Mouse (Mus musculus) liver, embryonic 14 days (tissue): ENCODE data around the gene Dnajc3. TPM values are rescaled to one million over a fixed set of nuclear protein-coding genes. Genes with fewer than 3 reads are reported as not detected.

Source experiments
- polyA plus RNA-seq: library from polyadenylated mRNA; depleted of rRNA; stranded (reverse); fragments of >200 nt; gene quantifications from 2 replicates; pipeline ENCODE4 v1.2.3, GENCODE M21; 2012; rRNA removed

Dnajc3 gene
- polyA plus RNA-seq: 13.0 and 15.0 TPM in 2 replicates

DNA sequence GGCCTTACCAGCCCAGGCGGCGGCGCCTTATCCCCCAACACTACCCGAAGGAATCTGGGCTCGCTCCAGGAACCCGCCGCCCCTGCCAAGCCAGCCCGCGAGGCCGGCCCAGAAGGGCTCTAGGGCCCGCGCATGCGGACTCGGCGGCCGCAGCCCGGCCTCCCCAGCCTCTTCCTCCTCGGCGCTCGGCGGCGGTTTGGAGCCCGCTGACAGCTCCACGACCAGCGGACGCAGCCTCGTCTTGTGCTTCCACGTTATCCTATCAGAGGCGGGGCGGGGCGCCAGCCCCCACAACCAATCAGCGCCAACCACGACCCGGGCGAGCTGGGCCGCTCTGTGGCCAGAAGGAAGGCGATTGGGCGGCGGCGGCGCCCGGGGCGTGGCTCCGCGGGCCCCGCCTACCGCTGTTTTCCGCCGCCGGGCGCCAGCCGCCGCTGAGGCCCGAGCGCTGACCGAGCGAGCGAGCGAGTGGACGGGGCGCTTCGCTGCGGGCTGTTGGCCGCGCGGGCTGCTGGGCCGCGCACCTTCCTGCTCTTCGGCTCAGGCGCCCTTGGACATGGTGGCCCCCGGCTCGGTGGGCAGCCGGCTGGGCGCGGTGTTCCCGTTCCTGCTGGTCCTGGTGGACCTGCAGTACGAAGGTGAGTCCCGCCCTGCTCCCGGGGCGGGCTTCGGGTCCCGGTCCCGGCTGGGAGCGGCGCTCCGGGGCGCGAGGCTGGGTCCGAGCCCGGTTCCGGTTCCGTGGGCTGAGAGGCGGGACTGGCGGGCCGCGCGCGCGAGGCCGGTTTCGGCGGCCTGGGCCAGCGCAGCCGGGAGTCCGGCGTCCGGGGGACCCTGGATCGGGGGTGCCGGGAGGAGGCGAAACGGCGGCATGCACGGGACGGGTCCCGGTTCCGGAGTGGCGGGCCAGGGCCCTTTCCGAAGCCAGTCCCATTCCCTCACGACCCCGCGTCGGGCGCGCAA, at the start of gene Dnajc3:
Gene Dnajc3 (plus strand): TSS at position 444 of the 960 bp plus-strand sequence.

GRCm38 (mm10) chr14:118924673-118925615, 12.8 kb upstream of the Dnajc3 start, which contains the start of gene Dzip1:
Gene Dzip1, minus strand, starts transcription at chr14:118925460.

Other genes starting within 250 kb of the Dnajc3 start
- 1.2 and 1.7 TPM in 2 replicates for gene Abcc4, start 231.8 kb upstream of the Dnajc3 start, polyA plus RNA-seq
- gene Cldn10, start 150.1 kb upstream of the Dnajc3 start, polyA plus RNA-seq: 0.02 and 0.09 TPM in 2 replicates
- gene Dzip1, start 12.5 kb upstream of the Dnajc3 start, polyA plus RNA-seq: 1.5 and 1.8 TPM in 2 replicates
- gene Uggt2, start 161.5 kb downstream of the Dnajc3 start, polyA plus RNA-seq: 1.4 and 2.1 TPM in 2 replicates
- gene Hs6st3, start 200.4 kb downstream of the Dnajc3 start, polyA plus RNA-seq: 0.02 and 0.03 TPM in 2 replicates